Mouse (Mus musculus) spleen, adult 2 months (tissue): ENCODE measurements around the gene Tekt2.

Source experiments
- CTCF ChIP-seq: fragments of 200-500 bp; IDR thresholded peaks from 2 replicates; pipeline ENCODE4 v1.5.1; 2011; ENCODE audit warnings: mild to moderate bottlenecking, inconsistent platforms; ENCODE audit not compliant: insufficient read depth, insufficient read length, insufficient replicate concordance; ENCODE audit errors: extremely low read depth
- POLR2A ChIP-seq: fragments of 200-500 bp; IDR thresholded peaks from 2 replicates; pipeline ENCODE4 v1.6.1; 2011; ENCODE audit warnings: low read depth, low read length, inconsistent platforms

DNA sequence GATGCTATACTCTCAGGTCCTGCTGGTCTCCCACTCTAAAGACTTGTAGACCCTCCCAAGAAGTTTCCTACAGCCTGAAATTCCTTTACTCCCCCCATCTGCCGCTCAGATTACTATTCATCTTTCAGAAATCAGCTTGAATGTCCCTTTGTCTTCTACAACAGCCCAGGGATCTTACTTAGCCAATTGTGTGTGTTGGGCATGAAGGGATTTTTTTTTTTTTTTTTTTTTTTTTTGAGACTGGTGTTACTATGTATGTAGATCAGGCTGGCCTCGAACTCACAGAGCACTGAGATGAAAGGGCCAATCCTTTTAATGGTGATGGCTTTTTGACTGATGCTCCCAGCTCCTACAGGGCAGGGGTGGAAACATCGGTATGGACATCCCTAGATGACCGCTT is 29.6 kb downstream of the Tekt2 start:
- TF ChIP-seq POLR2A (no peak), CTCF (no peak)
